Mouse (Mus musculus) liver, embryonic 16.5 days (tissue): ENCODE measurements around the gene Luc7l3. TPM values are rescaled to one million over a fixed set of nuclear protein-coding genes. Genes with fewer than 3 reads are reported as not detected.

Experiments
- ATAC-seq: fragments of 200-750 bp; cut with Nextera tagmentation; 2 replicates; pipeline ENCODE4 v1.8.0; 2017; ENCODE audit warnings: low read depth, mild to moderate bottlenecking, moderate number of reproducible peaks, moderate library complexity
- H3K27ac ChIP-seq: fragments of 300-500 bp; sonication (generic); 2 replicates; pipeline ENCODE4 v1.5.1; 2014; ENCODE audit warnings: mild to moderate bottlenecking, low read length
- H3K27me3 ChIP-seq: fragments of 300-500 bp; sonication (generic); 2 replicates; pipeline ENCODE4 v1.6.1; 2014; ENCODE audit warnings: low read depth, low read length, mixed read lengths; ENCODE audit not compliant: control insufficient read depth, insufficient read depth
- H3K36me3 ChIP-seq: fragments of 300-500 bp; sonication (generic); 2 replicates; pipeline ENCODE4 v1.6.1; 2014; ENCODE audit warnings: mild to moderate bottlenecking; ENCODE audit not compliant: control insufficient read depth, insufficient read depth
- H3K4me1 ChIP-seq: fragments of 300-500 bp; sonication (generic); 2 replicates; pipeline ENCODE4 v1.6.1; 2014; ENCODE audit warnings: low read depth, low read length, mixed read lengths; ENCODE audit not compliant: control insufficient read depth
- H3K4me2 ChIP-seq: fragments of 300-500 bp; sonication (generic); 2 replicates; pipeline ENCODE4 v1.6.1; 2014; ENCODE audit warnings: low read depth, low read length, mixed read lengths
- H3K4me3 ChIP-seq: fragments of 300-500 bp; sonication (generic); 2 replicates; pipeline ENCODE4 v1.5.1; 2014; ENCODE audit warnings: low read depth, mild to moderate bottlenecking, low read length
- H3K9ac ChIP-seq: fragments of 300-500 bp; sonication (generic); 2 replicates; pipeline ENCODE4 v1.6.1; 2014; ENCODE audit warnings: low read depth, low read length
- H3K9me3 ChIP-seq: fragments of 300-500 bp; sonication (generic); replicated peaks from 2 replicates; pipeline ENCODE4 v1.6.1; 2016; ENCODE audit warnings: low read length; ENCODE audit not compliant: control insufficient read depth
- WGBS: fragments of 180-500 bp; shearing (Covaris S2); extraction: QIAGEN DNeasy Blood & Tissue Kit; methylation state at CpG from one replicate; pipeline ENCODE4 v1.1.7; 2014; ENCODE audit not compliant: insufficient replicate concordance; 5-methylcytosine and 5-hydroxymethylcytosine counted together
- polyA plus RNA-seq: library from polyadenylated mRNA; unstranded; fragments of >200 nt; fragmentation: Nextera tagmentation; extraction: Ambion mirVana; gene quantifications from 2 replicates; pipeline ENCODE4 v1.2.1, GENCODE M21; 2015

The Luc7l3 gene
- polyA plus RNA-seq, 1 experiment from 2014 or later = 34.8 TPM

DNA sequence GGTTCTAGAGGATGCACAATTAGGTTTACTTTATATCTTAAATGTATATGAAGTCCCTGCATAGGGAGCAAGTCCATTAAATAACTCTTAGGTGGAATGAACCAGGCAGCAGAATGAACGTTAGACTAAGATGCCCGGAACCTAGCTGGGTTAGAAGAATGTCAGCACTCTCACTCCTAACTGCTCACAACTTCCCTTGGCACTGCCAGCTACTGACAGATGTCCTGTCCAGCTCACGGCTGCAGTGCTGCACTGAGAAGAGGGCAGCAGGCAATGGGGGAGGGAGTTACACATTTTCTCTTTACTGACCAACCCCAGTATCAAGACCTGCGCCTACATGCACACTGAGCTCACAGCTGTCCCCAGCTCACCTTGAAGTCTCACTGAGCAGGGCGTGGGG, 34.7 kb downstream of the Luc7l3 start:
- H3K27me3 ChIP-seq = no peaks in the 10 kb centered on the region
- peaks cover 22% of the 10 kb centered on the region for H3K4me1 ChIP-seq
- H3K27ac ChIP-seq = no peak overlapping the region
- H3K4me2 ChIP-seq = no peak overlapping the region
- 86% methylated on average over 5 of the region's 5 CpGs for WGBS
- peaks cover 62% of the 10 kb centered on the region for H3K36me3 ChIP-seq
- no peaks in the 10 kb centered on the region for H3K9me3 ChIP-seq
- H3K9ac ChIP-seq = no peak overlapping the region
- H3K4me3 ChIP-seq = no peak overlapping the region
- ATAC-seq = no peak

GRCm38 (mm10) chr11:94285886-94286574, 35.8 kb downstream of the Luc7l3 start:
- H3K9ac ChIP-seq = no peak overlapping the region
- no peak for ATAC-seq
- H3K27me3 ChIP-seq = no peaks in the 10 kb centered on the region
- peaks cover 54% of the 10 kb centered on the region for H3K36me3 ChIP-seq
- H3K4me3 ChIP-seq = no peak overlapping the region
- peaks cover 31% of the 10 kb centered on the region for H3K4me1 ChIP-seq
- no peaks in the 10 kb centered on the region for H3K9me3 ChIP-seq
- H3K4me2 ChIP-seq = no peak overlapping the region
- 84% methylated on average over 11 of the region's 11 CpGs for WGBS
- no peak overlapping the region for H3K27ac ChIP-seq

GRCm38 (mm10) chr11:94283536-94284099, 38.2 kb downstream of the Luc7l3 start:
- H3K9me3 ChIP-seq = no peaks in the 10 kb centered on the region
- no peak overlapping the region for H3K9ac ChIP-seq
- H3K27me3 ChIP-seq = no peaks in the 10 kb centered on the region
- ATAC-seq = no peak
- no peak overlapping the region for H3K27ac ChIP-seq
- 81% methylated on average over 6 of the region's 6 CpGs for WGBS
- H3K36me3 ChIP-seq = peaks cover 43% of the 10 kb centered on the region
- no peak overlapping the region for H3K4me3 ChIP-seq
- H3K4me2 ChIP-seq = no peak overlapping the region
- peaks cover 13% of the 10 kb centered on the region for H3K4me1 ChIP-seq

- WGBS = 63% methylated on average over 5 of the region's 5 CpGs
- no peak for ATAC-seq
- Histone ChIP-seq H3K9ac (no peak overlapping the region), H3K27ac (no peak overlapping the region), H3K9me3 (no peaks in the 10 kb centered on the region), H3K27me3 (no peaks in the 10 kb centered on the region), H3K4me1 (peaks cover 16% of the 10 kb centered on the region), H3K4me2 (no peak overlapping the region), H3K36me3 (peaks cover 30% of the 10 kb centered on the region), H3K4me3 (no peak overlapping the region)
Measured at GRCm38 (mm10) chr11:94282291-94282690, 39.5 kb downstream of the Luc7l3 start.

GRCm38 (mm10) chr11:94281199-94282181, 40.3 kb downstream of the Luc7l3 start, which contains the start of gene Gm21885:
Gene Gm21885 (plus strand): TSS chr11:94281873.
- Histone ChIP-seq H3K4me1 (peaks cover 23% of the 10 kb centered on the region), H3K4me2 (no peak within 1 kb of the TSS), H3K27me3 (no peaks in the 10 kb centered on the region), H3K27ac (0 out of 2 replicates have a peak within 1 kb of the TSS, but pooled peaks have one; percentile 39), H3K36me3 (peaks cover 27% of the 10 kb centered on the region), H3K9ac (no peak within 1 kb of the TSS), H3K9me3 (no peaks in the 10 kb centered on the region), H3K4me3 (no peak within 1 kb of the TSS)
- WGBS = 60% methylated on average over 11 of the region's 11 CpGs
- ATAC-seq = peak; percentile 27

GRCm38 (mm10) chr11:94276869-94277337, 44.9 kb downstream of the Luc7l3 start:
- peaks cover 39% of the 10 kb centered on the region for H3K4me1 ChIP-seq
- WGBS = 7% methylated on average over 20 of the region's 20 CpGs
- ATAC-seq = peak; percentile 61

DNA sequence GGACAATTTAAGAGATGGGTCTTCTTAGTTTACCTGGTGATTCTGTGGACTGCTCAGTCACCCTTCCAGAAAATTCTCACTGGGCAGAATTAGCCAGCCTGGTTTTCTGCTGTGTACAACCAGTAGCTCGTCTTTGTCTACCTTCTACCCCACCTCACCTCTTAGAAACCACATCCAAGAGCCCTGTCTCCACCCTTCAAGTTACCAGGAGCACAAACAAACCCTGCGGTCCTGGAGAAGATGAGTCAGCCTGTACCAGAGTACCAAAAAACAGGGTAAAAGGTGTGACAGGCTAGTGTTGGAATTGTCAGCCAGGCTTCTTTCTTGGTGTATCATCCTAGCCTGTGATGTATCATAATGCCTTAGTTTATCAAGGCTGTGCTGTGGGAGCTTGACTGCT, 46.1 kb downstream of the Luc7l3 start:
- H3K4me3 ChIP-seq = no peak overlapping the region
- 79% methylated on average over 2 of the region's 2 CpGs for WGBS
- peaks cover 30% of the 10 kb centered on the region for H3K4me1 ChIP-seq
- no peaks in the 10 kb centered on the region; the same call in 1 of the 2 replicates for H3K36me3 ChIP-seq
- no peak overlapping the region for H3K4me2 ChIP-seq
- no peaks in the 10 kb centered on the region for H3K9me3 ChIP-seq
- ATAC-seq = no peak
- no peak overlapping the region for H3K9ac ChIP-seq
- H3K27ac ChIP-seq = no peak overlapping the region
- H3K27me3 ChIP-seq = no peaks in the 10 kb centered on the region

More at GRCm38 (mm10) chr11:94276869-94277337, 44.9 kb downstream of the Luc7l3 start:
- Histone ChIP-seq H3K4me2 (peak overlapping the region; percentile 66), H3K27me3 (no peaks in the 10 kb centered on the region), H3K27ac (no peak overlapping the region), H3K4me3 (peak overlapping the region; percentile 45), H3K9me3 (no peaks in the 10 kb centered on the region), H3K9ac (0 out of 2 replicates have a peak overlapping the region, but pooled peaks have one; percentile 41), H3K36me3 (no peaks in the 10 kb centered on the region; the same call in 1 of the 2 replicates)

DNA sequence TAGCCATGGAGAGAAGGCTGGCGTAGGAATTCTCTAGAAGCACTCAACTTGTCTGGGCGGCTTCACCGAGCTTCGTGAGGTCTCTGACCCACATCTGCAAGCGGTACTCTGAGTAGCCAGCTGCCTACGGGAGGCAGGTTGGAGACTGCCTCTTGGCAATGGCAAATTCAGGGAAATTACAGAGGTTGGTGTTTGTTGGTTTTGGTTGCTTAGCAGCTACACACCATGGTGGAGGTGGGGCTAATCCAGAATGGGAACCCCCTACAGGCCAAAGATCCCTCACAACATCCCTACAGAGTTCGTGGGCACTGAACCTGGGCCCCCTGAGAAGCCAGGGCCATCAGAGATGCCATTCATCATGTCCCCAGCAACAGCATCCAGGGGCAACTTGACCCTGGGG, 46.6 kb downstream of the Luc7l3 start:
- Histone ChIP-seq H3K27ac (no peak overlapping the region), H3K9me3 (no peaks in the 10 kb centered on the region), H3K4me1 (peaks cover 30% of the 10 kb centered on the region), H3K4me3 (no peak overlapping the region), H3K9ac (no peak overlapping the region), H3K36me3 (no peaks in the 10 kb centered on the region), H3K4me2 (no peak overlapping the region), H3K27me3 (no peaks in the 10 kb centered on the region)
- no peak for ATAC-seq
- WGBS = 74% methylated on average over 7 of the region's 7 CpGs
